Mouse (Mus musculus) CH12.LX (cell line): ENCODE data around the gene Ttn. TPM values are rescaled to one million over a fixed set of nuclear protein-coding genes. Genes with fewer than 3 reads are reported as not detected.

Source experiments
- DNase-seq: peaks from one replicate; pipeline ENCODE4 v3.0.0-alpha.2; 2013; ENCODE audit errors: extremely low read depth
- H3K27ac ChIP-seq: 2 replicates; pipeline ENCODE4 v1.5.1; 2012; ENCODE audit warnings: low read depth, mild to moderate bottlenecking, control low read depth, moderate library complexity; ENCODE audit not compliant: insufficient read depth
- H3K27me3 ChIP-seq: replicated peaks from 2 replicates; pipeline ENCODE3; 2012; ENCODE audit warnings: inconsistent platforms
- H3K36me3 ChIP-seq, 2 experiments: replicated peaks in 1 of 2; 2 replicates each; pipeline versions ENCODE3 to v1.6.1; 2012; ENCODE audit warnings: inconsistent platforms in 1 of 2, low read length in 1 of 2, mild to moderate bottlenecking in 1 of 2, mixed read lengths in 1 of 2, moderate library complexity in 1 of 2; ENCODE audit not compliant: control insufficient read depth in 1 of 2, insufficient read depth in 1 of 2
- H3K4me1 ChIP-seq, 2 experiments: 2 replicates each; pipeline ENCODE4 v1.6.1; 2012; ENCODE audit warnings: inconsistent platforms in 1 of 2, moderate library complexity in 1 of 2; ENCODE audit not compliant: insufficient read depth in 2 of 2, control insufficient read depth in 1 of 2
- H3K4me2 ChIP-seq: 2 replicates; pipeline ENCODE4 v1.6.1; 2012; ENCODE audit warnings: low read depth, mild to moderate bottlenecking, control low read depth; ENCODE audit not compliant: poor library complexity, insufficient read depth, severe bottlenecking
- H3K4me3 ChIP-seq, 3 experiments: fragments of 150-350 bp in 1 of 3; sonication (generic) in 1 of 3; replicated peaks in 1 of 3; 2 replicates each; pipeline versions ENCODE3 to v1.5.1; 2011 to 2012; ENCODE audit warnings: low read depth in 2 of 3, low read length in 2 of 3, mild to moderate bottlenecking in 2 of 3, moderate library complexity in 2 of 3, control low read depth in 1 of 3, improper control_type of control experiment in 1 of 3, inconsistent platforms in 1 of 3, mixed read lengths in 1 of 3; ENCODE audit not compliant: poor library complexity in 1 of 3
- H3K79me2 ChIP-seq: replicated peaks from 2 replicates; pipeline ENCODE4 v1.6.1; 2012; ENCODE audit warnings: mild to moderate bottlenecking, moderate library complexity; ENCODE audit not compliant: control insufficient read depth, poor library complexity, insufficient read depth, severe bottlenecking; ENCODE audit errors: extremely low read depth
- H3K9ac ChIP-seq: 2 replicates; pipeline ENCODE4 v1.6.1; 2012; ENCODE audit warnings: low read depth, mild to moderate bottlenecking, control low read depth, moderate library complexity; ENCODE audit not compliant: insufficient read depth
- H3K9me3 ChIP-seq: replicated peaks from 2 replicates; pipeline ENCODE3; 2012; ENCODE audit warnings: low read length, inconsistent platforms, mixed read lengths
- BHLHE40 ChIP-seq: IDR thresholded peaks from 2 replicates; pipeline ENCODE4 v1.6.1; 2011; ENCODE audit warnings: mild to moderate bottlenecking, low read depth, low read length, improper control_type of control experiment
- CTCF ChIP-seq, 2 experiments: IDR thresholded peaks in 1 of 2; conservative IDR thresholded peaks in 1 of 2; 2 replicates each; pipeline ENCODE4 v1.5.1; 2011 to 2012; ENCODE audit warnings: low read depth in 2 of 2, low read length in 2 of 2, improper control_type of control experiment in 1 of 2, inconsistent platforms in 1 of 2, mild to moderate bottlenecking in 1 of 2, moderate library complexity in 1 of 2
- ELF1 ChIP-seq: IDR thresholded peaks from 2 replicates; pipeline ENCODE4 v1.6.1; 2014; ENCODE audit warnings: low read depth, mild to moderate bottlenecking, inconsistent platforms, low read length, improper control_type of control experiment
- EP300 ChIP-seq: IDR thresholded peaks from 2 replicates; pipeline ENCODE4 v1.6.1; 2011; ENCODE audit warnings: low read length, improper control_type of control experiment
- ETS1 ChIP-seq: conservative IDR thresholded peaks from 2 replicates; pipeline ENCODE4 v1.6.1; 2012; ENCODE audit warnings: low read depth, mild to moderate bottlenecking, inconsistent platforms, low read length, improper control_type of control experiment, moderate library complexity
- HCFC1 ChIP-seq: IDR thresholded peaks from 2 replicates; pipeline ENCODE4 v1.6.1; 2012; ENCODE audit warnings: low read depth, mild to moderate bottlenecking, inconsistent platforms, low read length, improper control_type of control experiment
- IRF4 ChIP-seq: IDR thresholded peaks from 2 replicates; pipeline ENCODE4 v1.6.1; 2014; ENCODE audit warnings: low read depth, mild to moderate bottlenecking, inconsistent platforms, low read length, improper control_type of control experiment
- JUN ChIP-seq: IDR thresholded peaks from 2 replicates; pipeline ENCODE4 v1.6.1; 2011; ENCODE audit warnings: low read depth, mild to moderate bottlenecking, low read length, improper control_type of control experiment, moderate library complexity; ENCODE audit not compliant: insufficient read depth
- KAT2A ChIP-seq: IDR thresholded peaks from 2 replicates; pipeline ENCODE4 v1.6.1; 2012; ENCODE audit warnings: low read length, improper control_type of control experiment, inconsistent platforms; ENCODE audit not compliant: insufficient replicate concordance
- MAFK ChIP-seq: IDR thresholded peaks from 2 replicates; pipeline ENCODE4 v1.6.1; 2011; ENCODE audit warnings: low read length, improper control_type of control experiment; ENCODE audit not compliant: insufficient replicate concordance
- MAZ ChIP-seq: IDR thresholded peaks from 2 replicates; pipeline ENCODE4 v1.6.1; 2012; ENCODE audit warnings: low read depth, mild to moderate bottlenecking, inconsistent platforms, low read length, improper control_type of control experiment, moderate library complexity
- MEF2A ChIP-seq: IDR thresholded peaks from 2 replicates; pipeline ENCODE4 v1.6.1; 2014; ENCODE audit warnings: low read depth, mild to moderate bottlenecking, inconsistent platforms, low read length, improper control_type of control experiment, borderline replicate concordance
- MXI1 ChIP-seq: IDR thresholded peaks from 2 replicates; pipeline ENCODE4 v1.6.1; 2011; ENCODE audit warnings: mild to moderate bottlenecking, low read depth, low read length, improper control_type of control experiment
- NRF1 ChIP-seq: IDR thresholded peaks from 2 replicates; pipeline ENCODE4 v1.6.1; 2014; ENCODE audit warnings: low read depth, mild to moderate bottlenecking, inconsistent platforms, low read length, improper control_type of control experiment, moderate library complexity
- PAX5 ChIP-seq: IDR thresholded peaks from 2 replicates; pipeline ENCODE4 v1.6.1; 2012; ENCODE audit warnings: low read length, inconsistent platforms, mixed read lengths
- POLR2AphosphoS2 ChIP-seq: IDR thresholded peaks from 2 replicates; pipeline ENCODE4 v1.6.1; 2011; ENCODE audit warnings: low read depth, low read length, improper control_type of control experiment
- SIN3A ChIP-seq: IDR thresholded peaks from 2 replicates; pipeline ENCODE4 v1.6.1; 2012; ENCODE audit warnings: low read length, improper control_type of control experiment, inconsistent platforms
- SMC3 ChIP-seq: IDR thresholded peaks from 2 replicates; pipeline ENCODE4 v1.6.1; 2011; ENCODE audit warnings: low read depth, low read length, improper control_type of control experiment
- TBP ChIP-seq: conservative IDR thresholded peaks from 2 replicates; pipeline ENCODE4 v1.6.1; 2011; ENCODE audit warnings: low read depth, low read length, improper control_type of control experiment
- TCF12 ChIP-seq: IDR thresholded peaks from 2 replicates; pipeline ENCODE4 v1.6.1; 2014; ENCODE audit warnings: low read depth, mild to moderate bottlenecking, inconsistent platforms, low read length, improper control_type of control experiment
- UBTF ChIP-seq: IDR thresholded peaks from 2 replicates; pipeline ENCODE4 v1.6.1; 2012; ENCODE audit warnings: low read depth, mild to moderate bottlenecking, inconsistent platforms, low read length, improper control_type of control experiment, moderate library complexity
- USF2 ChIP-seq: conservative IDR thresholded peaks from 2 replicates; pipeline ENCODE4 v1.6.1; 2011; ENCODE audit warnings: low read depth, low read length, improper control_type of control experiment
- ZC3H11A ChIP-seq: IDR thresholded peaks from 2 replicates; pipeline ENCODE4 v1.6.1; 2012; ENCODE audit warnings: low read depth, mild to moderate bottlenecking, inconsistent platforms, low read length, improper control_type of control experiment
- ZMIZ1 ChIP-seq: IDR thresholded peaks from 2 replicates; pipeline ENCODE4 v1.6.1; 2012; ENCODE audit warnings: low read depth, mild to moderate bottlenecking, inconsistent platforms, low read length, improper control_type of control experiment
- dilution Hi-C: fragments of 300-500 bp; cut with MboI; formaldehyde crosslinking; loops from 2 replicates; pipeline ENCODE4 v1.14.3; 2020; ENCODE audit warnings: low sequenced_read_pairs; ENCODE audit not compliant: extremely low pct_unique_long_range_greater_than_20kb, extremely low pct_ligation_motif_present
- in situ Hi-C: fragments of 300-500 bp; cut with MboI; formaldehyde crosslinking; loops from 3 replicates; pipeline ENCODE4 v1.14.3; 2019; ENCODE audit warnings: low sequenced_read_pairs, low pct_ligation_motif_present, low pct_unique_long_range_greater_than_20kb, mixed read lengths
- polyA plus RNA-seq: library from polyadenylated mRNA; unstranded; fragments of >175 nt; gene quantifications from 2 replicates; pipeline ENCODE4 v1.2.1, GENCODE M21; 2012; ENCODE audit warnings: low read depth; ENCODE audit not compliant: insufficient read length
- total RNA-seq, 2 experiments: library from RNA; depleted of rRNA; stranded (reverse); fragments of 300-350 nt in 1 of 2; fragments of >200 nt in 1 of 2; gene quantifications; 2 replicates each; pipeline ENCODE4 v1.2.3; 2012 to 2014

Ttn gene
- total and polyA plus RNA-seq, 3 experiments = 0.23 to 4.2 (median 0.60) TPM

DNA sequence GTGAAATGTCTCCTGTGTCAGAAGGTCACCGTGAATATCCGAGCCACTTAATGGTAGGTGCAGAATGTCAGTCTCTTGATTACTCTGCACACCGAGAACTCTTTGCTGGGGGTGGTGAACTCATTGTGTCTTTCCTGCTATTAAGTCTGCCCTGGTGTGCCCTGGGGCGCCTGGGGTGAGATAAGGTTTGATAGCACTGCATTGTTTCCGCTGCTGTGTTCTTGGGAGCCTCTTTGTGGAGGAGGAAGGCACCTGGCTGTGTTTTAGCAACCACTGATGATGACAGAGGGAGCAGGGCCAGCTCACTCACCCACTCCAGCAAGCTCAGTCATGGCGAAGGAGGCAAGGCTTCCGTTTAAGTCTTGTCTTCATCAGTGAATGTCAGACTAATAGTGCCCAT, 294.2 kb downstream of the Ttn start:
- in situ Hi-C loops (no loop called here), dilution Hi-C loops (no loop called here)
- Histone ChIP-seq H3K27me3 (no peaks in the 10 kb centered on the region), H3K9ac (no peak overlapping the region), H3K79me2 (no peaks in the 10 kb centered on the region; the same call in 1 of the 2 replicates), H3K9me3 (no peaks in the 10 kb centered on the region)
- DNase-seq = no peak
- no peak for TF ChIP-seq POLR2AphosphoS2
- no peak for TF ChIP-seq PAX5
- no peak for TF ChIP-seq MEF2A
- TF ChIP-seq KAT2A = no peak
- no peak for TF ChIP-seq MAFK
- TF ChIP-seq JUN = no peak
- no peak for TF ChIP-seq USF2
- TF ChIP-seq UBTF = no peak
- TF ChIP-seq IRF4 = no peak
- no peak for TF ChIP-seq HCFC1
- TF ChIP-seq EP300 = no peak
- no peak for TF ChIP-seq BHLHE40
- TF ChIP-seq ZC3H11A = no peak
- no peak for TF ChIP-seq SIN3A
- TF ChIP-seq CTCF (conservative IDR thresholded peaks at IDR 0.05 in 1 of 2, IDR thresholded peaks at IDR 0.05 in 1 of 2; ENCODE audit: low read depth in 2 of 2, low read length in 2 of 2) = no peak
- no peak for TF ChIP-seq NRF1
- TF ChIP-seq ELF1 = no peak
- TF ChIP-seq TCF12 = no peak
- no peak for TF ChIP-seq TBP
- TF ChIP-seq, all 38 proteins: peak for 0
- H3K4me3 ChIP-seq = no peak overlapping the region
- H3K4me2 ChIP-seq = no peak overlapping the region
- peaks cover 59 to 89% of the 10 kb centered on the region in 2 experiments for H3K36me3 ChIP-seq
- H3K4me1 ChIP-seq = peaks cover 0 to 7% of the 10 kb centered on the region in 2 experiments; a peak in 2 of 4 replicates
- H3K27ac ChIP-seq = no peak overlapping the region

GRCm38 (mm10) chr2:76687608-76688007, 294.7 kb downstream of the Ttn start:
- Histone ChIP-seq H3K4me2 (no peak overlapping the region), H3K4me1 (peaks cover 0 to 7% of the 10 kb centered on the region in 2 experiments; a peak in 2 of 4 replicates), H3K9ac (no peak overlapping the region), H3K27ac (no peak overlapping the region), H3K4me3 (no peak overlapping the region), H3K79me2 (no peaks in the 10 kb centered on the region; the same call in 1 of the 2 replicates), H3K36me3 (peaks cover 60 to 89% of the 10 kb centered on the region in 2 experiments), H3K9me3 (no peaks in the 10 kb centered on the region), H3K27me3 (no peaks in the 10 kb centered on the region)
- TF ChIP-seq ETS1 = no peak
- no peak for TF ChIP-seq TBP
- TF ChIP-seq JUN = no peak
- no peak for TF ChIP-seq CTCF (conservative IDR thresholded peaks at IDR 0.05 in 1 of 2, IDR thresholded peaks at IDR 0.05 in 1 of 2; ENCODE audit: low read depth in 2 of 2, low read length in 2 of 2)
- no peak for TF ChIP-seq MXI1
- no peak for TF ChIP-seq MAZ
- no peak for TF ChIP-seq SMC3
- no peak for TF ChIP-seq ZMIZ1
- TF ChIP-seq TCF12 = no peak
- in situ Hi-C loops = no loop called here
- dilution Hi-C loops = no loop called here
- no peak for DNase-seq
